Mouse (Mus musculus): ENCODE measurements around the gene Gm21977. TPM values are rescaled to one million over a fixed set of nuclear protein-coding genes. Genes with fewer than 3 reads are reported as not detected.

Gene Gm21977
- not detected in 2 replicates for polyA plus RNA-seq (2012; rRNA removed; ENCODE audit: low replicate concordance)

DNA sequence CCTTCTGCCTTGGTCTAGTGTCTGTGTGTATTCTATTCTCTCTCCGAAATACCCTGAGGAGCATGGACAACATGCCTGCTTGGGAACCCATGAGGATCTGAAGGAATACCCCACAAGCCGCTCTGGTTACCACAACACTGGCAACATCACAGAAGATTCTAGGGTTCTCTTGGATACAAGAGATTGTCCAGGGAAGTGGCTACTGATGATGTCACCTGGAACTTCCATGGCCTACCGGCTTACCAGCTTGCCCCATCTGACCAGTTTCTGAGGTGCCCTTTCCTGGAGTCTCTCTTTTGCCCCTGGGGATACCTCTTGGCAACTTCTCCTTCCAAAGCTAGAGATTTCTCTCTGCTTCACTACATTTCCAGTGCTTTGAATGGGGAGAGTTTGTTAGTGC is at the start of gene Gm21977:
Gene Gm21977 (minus strand): TSS at position 101 of the 400 bp plus-strand sequence.

Other genes with a start within 250 kb of the Gm21977 start
- gene Gm3633, start 211.6 kb downstream of the Gm21977 start, polyA plus RNA-seq (2012; rRNA removed; ENCODE audit: low replicate concordance) = not detected in 2 replicates
- gene Gm10378, start 197.5 kb downstream of the Gm21977 start, polyA plus RNA-seq (2012; rRNA removed; ENCODE audit: low replicate concordance) = not detected in 2 replicates
- gene Gm3015, start 84.7 kb downstream of the Gm21977 start, polyA plus RNA-seq (2012; rRNA removed; ENCODE audit: low replicate concordance) = not detected in 2 replicates
- not detected in 2 replicates for gene Gm10377, start 55.5 kb downstream of the Gm21977 start, polyA plus RNA-seq (2012; rRNA removed; ENCODE audit: low replicate concordance)
- not detected in 2 replicates for gene Gm8082, start 140.1 kb upstream of the Gm21977 start, polyA plus RNA-seq (2012; rRNA removed; ENCODE audit: low replicate concordance)
- gene Gm10376, start 162.2 kb upstream of the Gm21977 start, polyA plus RNA-seq (2012; rRNA removed; ENCODE audit: low replicate concordance) = not detected in 2 replicates
- gene Gm8094, start 223.2 kb upstream of the Gm21977 start, polyA plus RNA-seq (2012; rRNA removed; ENCODE audit: low replicate concordance) = not detected in 2 replicates
- gene Gm8104, start 247.1 kb upstream of the Gm21977 start, polyA plus RNA-seq (2012; rRNA removed; ENCODE audit: low replicate concordance) = not detected in 2 replicates